Mouse (Mus musculus) lung, adult 2 months (tissue): ENCODE data around the gene Sh3bp1.

Source experiments
- CTCF ChIP-seq: fragments of 200-500 bp; IDR thresholded peaks from 2 replicates; pipeline ENCODE4 v1.5.1; 2011; ENCODE audit warnings: mild to moderate bottlenecking, low read length, control low read depth; ENCODE audit not compliant: insufficient read depth
- POLR2A ChIP-seq: fragments of 200-500 bp; IDR thresholded peaks from 2 replicates; pipeline ENCODE4 v1.6.1; 2011; ENCODE audit warnings: low read depth, mild to moderate bottlenecking, control low read depth, low read length, borderline replicate concordance; ENCODE audit errors: extremely low read depth

GRCm38 (mm10) chr15:78942663-78943062 lies 43.1 kb downstream of the Sh3bp1 start:
- no peak for TF ChIP-seq POLR2A
- peak; percentile 74 for TF ChIP-seq CTCF
